Mouse (Mus musculus): Measurements from ENCODE around the gene Eif5.
A peak's percentile ranks its signal among the peaks of the same experiment; 100 is the strongest.
"Not testable (repeated sequence)": the region's sequence is repeated elsewhere in the genome, so short reads cannot be mapped to it uniquely, and the experiment has no call there.

Eif5 gene

GRCm38 (mm10) chr12:111537796-111538291, at the start of gene Eif5:
Gene Eif5 (plus strand): TSS chr12:111538016.
- peak; percentile 99 for DNase-seq

GRCm38 (mm10) chr12:111489261-111489865, 48.5 kb upstream of the Eif5 start:
- DNase-seq: no peak

GRCm38 (mm10) chr12:111494931-111495330, 42.9 kb upstream of the Eif5 start:
- no peak for DNase-seq

GRCm38 (mm10) chr12:111497076-111497475, 40.7 kb upstream of the Eif5 start:
- no peak for DNase-seq

GRCm38 (mm10) chr12:111499617-111500016, 38.2 kb upstream of the Eif5 start:
- DNase-seq: no peak

GRCm38 (mm10) chr12:111500725-111501124, 37.1 kb upstream of the Eif5 start:
- DNase-seq: no peak

GRCm38 (mm10) chr12:111503063-111503567, 34.7 kb upstream of the Eif5 start:
- no peak for DNase-seq

- DNase-seq: no peak
These were observed 34.2 kb upstream of the Eif5 start for GRCm38 (mm10) chr12:111503571-111503970.

GRCm38 (mm10) chr12:111504904-111505303, 32.9 kb upstream of the Eif5 start:
- DNase-seq: peak; percentile 75

GRCm38 (mm10) chr12:111507001-111507400, 30.8 kb upstream of the Eif5 start:
- no peak for DNase-seq

- DNase-seq: no peak
These were observed 29.9 kb upstream of the Eif5 start for GRCm38 (mm10) chr12:111507962-111508361.

GRCm38 (mm10) chr12:111508438-111508837, 29.4 kb upstream of the Eif5 start:
- DNase-seq: not testable (repeated sequence)

- DNase-seq: no peak
These were observed 25.2 kb upstream of the Eif5 start for GRCm38 (mm10) chr12:111512572-111513063.

GRCm38 (mm10) chr12:111513673-111514072, 24.1 kb upstream of the Eif5 start:
- no peak for DNase-seq

GRCm38 (mm10) chr12:111514231-111514792, 23.5 kb upstream of the Eif5 start:
- no peak for DNase-seq

- no peak for DNase-seq
These were observed 22.8 kb upstream of the Eif5 start for GRCm38 (mm10) chr12:111514874-111515649.

- DNase-seq: no peak
These were observed 21.9 kb upstream of the Eif5 start for GRCm38 (mm10) chr12:111515920-111516319.

GRCm38 (mm10) chr12:111516826-111517225, 21.0 kb upstream of the Eif5 start:
- DNase-seq: no peak

GRCm38 (mm10) chr12:111517901-111518300, 19.9 kb upstream of the Eif5 start:
- no peak for DNase-seq

- DNase-seq: no peak
These were observed 19.4 kb upstream of the Eif5 start for GRCm38 (mm10) chr12:111518391-111518790.

GRCm38 (mm10) chr12:111519821-111520220, 18.0 kb upstream of the Eif5 start:
- no peak for DNase-seq

GRCm38 (mm10) chr12:111520994-111521393, 16.8 kb upstream of the Eif5 start:
- DNase-seq: no peak

- no peak for DNase-seq
These were observed 13.3 kb upstream of the Eif5 start for GRCm38 (mm10) chr12:111524469-111524868.

GRCm38 (mm10) chr12:111524883-111525282, 12.9 kb upstream of the Eif5 start:
- DNase-seq: no peak

Measured in thymus, postnatal 25 days (tissue).